In genomic region chr9:99624117-99624516, GRCm38 (mm10) we compare ENCODE assay signal across 19 mouse cellular contexts. TPM values are rescaled to one million over a fixed set of nuclear protein-coding genes. Genes with fewer than 3 reads are reported as not detected.
A peak's percentile ranks its signal among the peaks of the same experiment; 100 is the strongest.
DNase-seq lines count a peak whose midpoint lies in the region; ATAC-seq and TF ChIP-seq lines count a peak whose summit lies in the region.
"Had no signal": no experiment of that assay in that cellular context is flagged by ENCODE, and none has a peak within 500 bp of the region (broad histone marks: within the 10 kb centered on the region; RNA-seq: fewer than 3 reads in every experiment).

No protein-coding gene starts in this region.

- no peaks in the 10 kb centered on the region for H3K27me3 ChIP-seq in kidney, embryonic 14.5 days (ENCODE audit: control insufficient read depth, insufficient read depth, low read length)

- no peak for ATAC-seq in kidney, embryonic 14.5 days (ENCODE audit: low FRiP score, low TSS enrichment)
- ATAC-seq: forebrain, embryonic 16.5 days had no signal

- H3K4me1 ChIP-seq in kidney, embryonic 14.5 days (ENCODE audit: control insufficient read depth, insufficient read depth, low read length), result 0 out of 2 replicates have a peak, but pooled peaks cover 7% of the 10 kb centered on the region

- DNase-seq in gastrocnemius, adult 2 months, result peak; percentile 31
- no peak for DNase-seq in gastrocnemius, postnatal 36 days
- peak; percentile 39 for DNase-seq in kidney, postnatal 10 days
- DNase-seq in NIH3T3 (ENCODE audit: low read depth), result peak; percentile 44
- DNase-seq in adrenal gland, postnatal 36 days, result peak; percentile 47 to 63
- no peak for DNase-seq in left cerebral cortex, postnatal 25 days (ENCODE audit: low spot score in 2 of 2)
- DNase-seq in layer of hippocampus, postnatal 14 days (ENCODE audit: low spot score in 2 of 2), result no peak
- DNase-seq: cerebellum, postnatal 14 days; midbrain, embryonic 14.5 days; right cerebral cortex, postnatal 14 days; thymus, adult 18-20 months had no signal

- H3K36me3 ChIP-seq in kidney, embryonic 14.5 days (ENCODE audit: control insufficient read depth, insufficient read depth, low read length), result no peaks in the 10 kb centered on the region

- 85% methylated on average over 6 of the region's 6 CpGs for WGBS in kidney, embryonic 14.5 days

- H3K9me3 ChIP-seq in kidney, embryonic 14.5 days (ENCODE audit: control insufficient read depth, low read length), result no peaks in the 10 kb centered on the region

- H3K4me2 ChIP-seq in kidney, embryonic 14.5 days (replicated peaks; ENCODE audit: low read depth, low read length), result no peak overlapping the region

- no peak overlapping the region for H3K4me3 ChIP-seq in gastrocnemius, adult 2 months
- H3K4me3 ChIP-seq in kidney, embryonic 14.5 days (ENCODE audit: low read length), result no peak overlapping the region
- H3K4me3 ChIP-seq: erythroblast, embryonic 14.5 days had no signal

- no peak overlapping the region for H3K9ac ChIP-seq in kidney, embryonic 14.5 days (ENCODE audit: low read depth, low read length)

- intact Hi-C loops in gastrocnemius, adult 2 months (cut with DNase I), result no loop called here
- intact Hi-C loops in gastrocnemius, postnatal 36 days (cut with DNase I), result no loop called here
- intact Hi-C loops in left cerebral cortex, postnatal 25 days (cut with DNase I), result no loop called here

- no peak for TF ChIP-seq CTCF in gastrocnemius, adult 2 months (IDR thresholded peaks at IDR 0.05)

- no peak overlapping the region for H3K27ac ChIP-seq in gastrocnemius, adult 2 months
- no peak overlapping the region for H3K27ac ChIP-seq in kidney, embryonic 14.5 days (ENCODE audit: low read depth, low read length)

RNA-seq across cellular contexts. Expression of gene Dzip1l, which starts 5.2 kb away (rescaled TPM):
- 1 to 10 TPM; 1.5 to 2.4 TPM for total RNA-seq in gastrocnemius, adult 2 months (2021)
- total RNA-seq in gastrocnemius, postnatal 36 days (2021), result 1 to 10 TPM; 1.9 to 2.1 TPM
- polyA plus RNA-seq in kidney, embryonic 14.5 days (2014; fragmentation: Nextera tagmentation; extraction: Ambion mirVana), result 10.7 and 23.0 TPM in 2 replicates
- total RNA-seq in adrenal gland, postnatal 36 days (2021), result 1 to 10 TPM; 4.5 to 4.6 TPM
- total RNA-seq in left cerebral cortex, postnatal 25 days (2021), result 10 to 100 TPM; 21.2 to 27.7 TPM
- 10 to 100 TPM; 24.7 to 29.2 TPM for total RNA-seq in layer of hippocampus, postnatal 14 days (2021)

RNA-seq across cellular contexts. Expression of gene A4gnt, which starts 11.8 kb away (rescaled TPM):
- total RNA-seq in gastrocnemius, adult 2 months (2021), result not detected
- total RNA-seq in gastrocnemius, postnatal 36 days (2021), result not detected
- 0.07 TPM in 1 of 2 replicates, not detected in the other for polyA plus RNA-seq in kidney, embryonic 14.5 days (2014; fragmentation: Nextera tagmentation; extraction: Ambion mirVana)
- not detected for total RNA-seq in adrenal gland, postnatal 36 days (2021)
- total RNA-seq in left cerebral cortex, postnatal 25 days (2021), result under 1 TPM; 0.23 to 0.32 TPM
- not detected for total RNA-seq in layer of hippocampus, postnatal 14 days (2021)
- total RNA-seq: adrenal gland, adult 18-20 months; gastrocnemius, adult 18-20 months; heart, postnatal 36 days; layer of hippocampus, postnatal 10 days; liver, adult 2 months had no signal
- polyA plus RNA-seq: erythroblast, embryonic 14.5 days; forebrain, embryonic 16.5 days; liver, adult 2 months; midbrain, embryonic 14.5 days had no signal

RNA-seq across cellular contexts. Expression of gene Dbr1, which starts 48.5 kb away (rescaled TPM):
- 1 to 10 TPM; 4.2 to 5.2 TPM for total RNA-seq in gastrocnemius, adult 2 months (2021)
- 1 to 10 TPM; 2.6 to 5.6 TPM for total RNA-seq in gastrocnemius, postnatal 36 days (2021)
- 24.7 and 28.6 TPM in 2 replicates for polyA plus RNA-seq in kidney, embryonic 14.5 days (2014; fragmentation: Nextera tagmentation; extraction: Ambion mirVana)
- total RNA-seq in adrenal gland, postnatal 36 days (2021), result 10 to 100 TPM; 12.8 to 15.0 TPM
- 10 to 100 TPM; 13.1 to 15.6 TPM for total RNA-seq in left cerebral cortex, postnatal 25 days (2021)
- 10 to 100 TPM; 10.4 to 13.5 TPM for total RNA-seq in layer of hippocampus, postnatal 14 days (2021)

RNA-seq across cellular contexts. Expression of gene Armc8, which starts 55.4 kb away (rescaled TPM):
- total RNA-seq in gastrocnemius, adult 2 months (2021), result 10 to 100 TPM; 26.7 to 27.9 TPM
- total RNA-seq in gastrocnemius, postnatal 36 days (2021), result 10 to 100 TPM; 22.0 to 25.2 TPM
- 20.1 and 28.0 TPM in 2 replicates for polyA plus RNA-seq in kidney, embryonic 14.5 days (2014; fragmentation: Nextera tagmentation; extraction: Ambion mirVana)
- 10 to 100 TPM; 24.1 to 43.3 TPM for total RNA-seq in adrenal gland, postnatal 36 days (2021)
- total RNA-seq in left cerebral cortex, postnatal 25 days (2021), result 10 to 100 TPM; 53.2 to 53.5 TPM
- 10 to 100 TPM; 53.3 to 53.7 TPM for total RNA-seq in layer of hippocampus, postnatal 14 days (2021)

Comparison
In these comparisons a context has a peak if more than half of its experiments do, and no peak if none do; other contexts are left out.
1. DNase-seq: peak in gastrocnemius, adult 2 months (single experiment), kidney, postnatal 10 days (single experiment), NIH3T3 (single experiment) and adrenal gland, postnatal 36 days (2 of 2); none in gastrocnemius, postnatal 36 days (0 of 2), left cerebral cortex, postnatal 25 days (0 of 2) and layer of hippocampus, postnatal 14 days (0 of 2).